Mouse (Mus musculus): ENCODE measurements around the gene 1190002N15Rik. TPM values are rescaled to one million over a fixed set of nuclear protein-coding genes. Genes with fewer than 3 reads are reported as not detected.

The 1190002N15Rik gene
- total and polyA plus RNA-seq, 3 experiments = not detected

DNA sequence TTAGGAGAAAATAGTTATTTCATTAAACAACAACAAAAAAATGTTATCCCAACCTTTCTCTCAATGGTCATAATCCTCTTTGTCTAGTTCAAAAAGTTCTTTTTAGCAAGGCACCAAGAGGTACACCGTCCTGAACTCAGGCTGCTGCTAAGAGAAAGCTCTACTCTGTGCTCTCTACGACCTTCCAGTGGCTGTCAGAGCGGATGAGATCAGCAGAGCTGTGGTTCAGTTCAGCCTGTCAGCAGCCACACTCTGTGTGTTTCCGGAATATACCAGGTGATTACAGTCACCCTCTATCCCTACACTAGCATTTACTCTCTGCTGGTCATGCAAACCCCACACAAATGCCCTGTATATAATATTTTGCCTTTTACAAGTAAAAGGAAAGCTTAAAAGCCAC is 4.2 kb downstream of the 1190002N15Rik start:
- in situ Hi-C loops (cut with MboI; ENCODE audit: low pct_ligation_motif_present, low pct_unique_long_range_greater_than_20kb, low sequenced_read_pairs) (no loop called here), dilution Hi-C loops (cut with MboI; ENCODE audit: extremely low pct_ligation_motif_present, extremely low pct_unique_long_range_greater_than_20kb, low sequenced_read_pairs) (no loop called here)
- H3K9me3 ChIP-seq (replicated peaks; ENCODE audit: low read length) = peaks cover 34% of the 10 kb centered on the region
- no peak overlapping the region for H3K4me2 ChIP-seq (ENCODE audit: insufficient read depth, low read depth, poor library complexity, severe bottlenecking)
- H3K36me3 ChIP-seq (replicated peaks in 1 of 2; ENCODE audit: control insufficient read depth in 1 of 2, insufficient read depth in 1 of 2, low read length in 1 of 2) = no peaks in the 10 kb centered on the region
- no peaks in the 10 kb centered on the region for H3K79me2 ChIP-seq (replicated peaks; ENCODE audit: control insufficient read depth, extremely low read depth, insufficient read depth, poor library complexity, severe bottlenecking)
- no peak overlapping the region for H3K9ac ChIP-seq (ENCODE audit: insufficient read depth, low read depth)
- TF ChIP-seq UBTF (IDR thresholded peaks at IDR 0.05; ENCODE audit: low read depth, low read length) (no peak), MAX (IDR thresholded peaks at IDR 0.05; ENCODE audit: low read length) (no peak), HCFC1 (IDR thresholded peaks at IDR 0.05; ENCODE audit: low read depth, low read length) (no peak), RCOR1 (conservative IDR thresholded peaks at IDR 0.05; ENCODE audit: low read depth, low read length) (no peak), NELFE (IDR thresholded peaks at IDR 0.05; ENCODE audit: low read depth, low read length) (no peak), CTCF (conservative IDR thresholded peaks at IDR 0.05 in 1 of 2, IDR thresholded peaks at IDR 0.05 in 1 of 2; ENCODE audit: low read depth in 2 of 2, low read length in 2 of 2) (no peak), SMC3 (IDR thresholded peaks at IDR 0.05; ENCODE audit: low read depth, low read length) (no peak), IRF4 (IDR thresholded peaks at IDR 0.05; ENCODE audit: low read depth, low read length) (no peak), USF1 (IDR thresholded peaks at IDR 0.05; ENCODE audit: low read depth, low read length) (no peak), ZNF384 (IDR thresholded peaks at IDR 0.05; ENCODE audit: low read depth, low read length) (no peak), GABPA (IDR thresholded peaks at IDR 0.05; ENCODE audit: insufficient replicate concordance, low read depth, low read length) (no peak), PAX5 (IDR thresholded peaks at IDR 0.05; ENCODE audit: low read length) (no peak), JUND (conservative IDR thresholded peaks at IDR 0.05; ENCODE audit: low read depth, low read length) (no peak), SIN3A (IDR thresholded peaks at IDR 0.05; ENCODE audit: low read length) (no peak)
- H3K4me1 ChIP-seq (ENCODE audit: control insufficient read depth in 1 of 2, insufficient read depth in 2 of 2) = no peaks in the 10 kb centered on the region
- H3K27ac ChIP-seq (ENCODE audit: insufficient read depth, low read depth) = no peak overlapping the region
- H3K4me3 ChIP-seq (replicated peaks in 1 of 3; ENCODE audit: low read depth in 2 of 3, low read length in 2 of 3, poor library complexity in 1 of 3) = no peak overlapping the region
- no peak for DNase-seq (ENCODE audit: extremely low read depth)
- H3K27me3 ChIP-seq (replicated peaks) = no peaks in the 10 kb centered on the region

DNA sequence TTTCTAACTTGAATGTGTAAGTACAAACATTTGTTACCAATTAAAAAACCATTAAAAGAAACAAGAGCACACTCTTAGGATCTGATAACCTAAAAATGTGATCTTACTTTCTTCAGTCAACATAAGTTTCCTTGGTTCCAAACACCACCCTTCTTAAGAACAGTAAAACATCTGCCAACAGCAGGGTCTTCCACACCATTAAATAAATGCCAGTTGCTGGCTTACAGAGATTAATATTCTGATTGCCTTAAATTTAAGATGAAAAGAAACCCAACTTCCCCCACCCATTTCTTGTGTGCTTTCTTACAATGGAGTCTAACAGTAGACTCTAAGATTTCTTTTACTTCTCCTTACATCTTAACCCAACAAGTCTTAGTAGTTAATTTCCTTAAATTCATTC is 7.9 kb downstream of the 1190002N15Rik start:
- in situ Hi-C loops (cut with MboI; ENCODE audit: low pct_ligation_motif_present, low pct_unique_long_range_greater_than_20kb, low sequenced_read_pairs) = no loop called here

DNA sequence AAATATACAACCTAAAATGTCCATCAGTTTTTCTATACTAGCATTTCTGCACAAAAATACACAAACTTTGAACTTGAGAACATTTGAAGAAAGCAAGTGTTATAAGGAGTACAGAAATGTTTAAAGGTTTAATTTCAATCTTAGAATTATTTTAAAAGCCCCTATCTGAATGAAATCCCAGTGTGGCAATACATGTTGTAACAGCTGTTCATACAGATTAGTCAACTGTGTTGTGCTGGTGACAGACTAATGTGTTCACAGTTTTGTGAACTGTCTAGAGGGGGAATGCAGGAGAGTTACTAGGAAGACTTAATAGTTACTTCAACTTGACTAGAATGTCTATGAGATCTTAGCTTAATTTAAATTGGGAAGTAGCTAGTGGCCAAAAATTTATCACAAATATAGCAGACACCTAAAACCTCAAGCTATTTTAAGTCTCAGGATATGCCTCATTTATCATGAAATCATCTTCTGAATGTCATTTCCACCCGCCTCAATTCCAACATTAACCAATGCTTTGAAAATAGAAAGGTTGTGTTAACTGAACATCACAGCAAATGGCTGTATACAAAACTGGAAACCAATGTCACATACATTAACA is 8.6 kb downstream of the 1190002N15Rik start:
- Histone ChIP-seq H3K4me3 (replicated peaks in 1 of 3; ENCODE audit: low read depth in 2 of 3, low read length in 2 of 3, poor library complexity in 1 of 3) (no peak overlapping the region), H3K9ac (ENCODE audit: insufficient read depth, low read depth) (no peak overlapping the region), H3K36me3 (replicated peaks in 1 of 2; ENCODE audit: control insufficient read depth in 1 of 2, insufficient read depth in 1 of 2, low read length in 1 of 2) (no peaks in the 10 kb centered on the region), H3K27me3 (replicated peaks) (no peaks in the 10 kb centered on the region), H3K79me2 (replicated peaks; ENCODE audit: control insufficient read depth, extremely low read depth, insufficient read depth, poor library complexity, severe bottlenecking) (no peaks in the 10 kb centered on the region), H3K27ac (ENCODE audit: insufficient read depth, low read depth) (no peak overlapping the region), H3K9me3 (replicated peaks; ENCODE audit: low read length) (peaks cover 20% of the 10 kb centered on the region), H3K4me2 (ENCODE audit: insufficient read depth, low read depth, poor library complexity, severe bottlenecking) (no peak overlapping the region), H3K4me1 (ENCODE audit: control insufficient read depth in 1 of 2, insufficient read depth in 2 of 2) (no peaks in the 10 kb centered on the region)
- DNase-seq (ENCODE audit: extremely low read depth) = no peak
- no peak for TF ChIP-seq ZMIZ1 (IDR thresholded peaks at IDR 0.05; ENCODE audit: low read depth, low read length)
- no peak for TF ChIP-seq SIN3A (IDR thresholded peaks at IDR 0.05; ENCODE audit: low read length)
- TF ChIP-seq EP300 (IDR thresholded peaks at IDR 0.05; ENCODE audit: low read length) = no peak
- no peak for TF ChIP-seq SMC3 (IDR thresholded peaks at IDR 0.05; ENCODE audit: low read depth, low read length)
- no peak for TF ChIP-seq ZNF384 (IDR thresholded peaks at IDR 0.05; ENCODE audit: low read depth, low read length)
- no peak for TF ChIP-seq MYC (IDR thresholded peaks at IDR 0.05; ENCODE audit: low read depth, low read length)
- no peak for TF ChIP-seq BHLHE40 (IDR thresholded peaks at IDR 0.05; ENCODE audit: low read depth, low read length)
- TF ChIP-seq USF1 (IDR thresholded peaks at IDR 0.05; ENCODE audit: low read depth, low read length) = no peak
- TF ChIP-seq E2F4 (IDR thresholded peaks at IDR 0.05; ENCODE audit: insufficient replicate concordance, low read depth, low read length) = no peak
- TF ChIP-seq IRF4 (IDR thresholded peaks at IDR 0.05; ENCODE audit: low read depth, low read length) = no peak
- no peak for TF ChIP-seq KAT2A (IDR thresholded peaks at IDR 0.05; ENCODE audit: insufficient replicate concordance, low read length)
- TF ChIP-seq RCOR1 (conservative IDR thresholded peaks at IDR 0.05; ENCODE audit: low read depth, low read length) = no peak
- in situ Hi-C loops (cut with MboI; ENCODE audit: low pct_ligation_motif_present, low pct_unique_long_range_greater_than_20kb, low sequenced_read_pairs) = no loop called here
- dilution Hi-C loops (cut with MboI; ENCODE audit: extremely low pct_ligation_motif_present, extremely low pct_unique_long_range_greater_than_20kb, low sequenced_read_pairs) = no loop called here

More for the DNA sequence above, 7.9 kb downstream of the 1190002N15Rik start:
- Histone ChIP-seq H3K27ac (ENCODE audit: insufficient read depth, low read depth) (no peak overlapping the region), H3K4me2 (ENCODE audit: insufficient read depth, low read depth, poor library complexity, severe bottlenecking) (no peak overlapping the region), H3K9me3 (replicated peaks; ENCODE audit: low read length) (peaks cover 22% of the 10 kb centered on the region), H3K36me3 (replicated peaks in 1 of 2; ENCODE audit: control insufficient read depth in 1 of 2, insufficient read depth in 1 of 2, low read length in 1 of 2) (no peaks in the 10 kb centered on the region), H3K9ac (ENCODE audit: insufficient read depth, low read depth) (no peak overlapping the region), H3K4me1 (ENCODE audit: control insufficient read depth in 1 of 2, insufficient read depth in 2 of 2) (no peaks in the 10 kb centered on the region), H3K27me3 (replicated peaks) (no peaks in the 10 kb centered on the region), H3K79me2 (replicated peaks; ENCODE audit: control insufficient read depth, extremely low read depth, insufficient read depth, poor library complexity, severe bottlenecking) (no peaks in the 10 kb centered on the region), H3K4me3 (replicated peaks in 1 of 3; ENCODE audit: low read depth in 2 of 3, low read length in 2 of 3, poor library complexity in 1 of 3) (no peak overlapping the region)
- no peak for TF ChIP-seq SMC3 (IDR thresholded peaks at IDR 0.05; ENCODE audit: low read depth, low read length)
- DNase-seq (ENCODE audit: extremely low read depth) = no peak
- dilution Hi-C loops (cut with MboI; ENCODE audit: extremely low pct_ligation_motif_present, extremely low pct_unique_long_range_greater_than_20kb, low sequenced_read_pairs) = no loop called here
